Mouse (Mus musculus): ENCODE measurements around the gene Use1. TPM values are rescaled to one million over a fixed set of nuclear protein-coding genes. Genes with fewer than 3 reads are reported as not detected.

The Use1 gene
- total and polyA plus RNA-seq, 3 experiments = 107 to 117 TPM; not detected in 1

DNA sequence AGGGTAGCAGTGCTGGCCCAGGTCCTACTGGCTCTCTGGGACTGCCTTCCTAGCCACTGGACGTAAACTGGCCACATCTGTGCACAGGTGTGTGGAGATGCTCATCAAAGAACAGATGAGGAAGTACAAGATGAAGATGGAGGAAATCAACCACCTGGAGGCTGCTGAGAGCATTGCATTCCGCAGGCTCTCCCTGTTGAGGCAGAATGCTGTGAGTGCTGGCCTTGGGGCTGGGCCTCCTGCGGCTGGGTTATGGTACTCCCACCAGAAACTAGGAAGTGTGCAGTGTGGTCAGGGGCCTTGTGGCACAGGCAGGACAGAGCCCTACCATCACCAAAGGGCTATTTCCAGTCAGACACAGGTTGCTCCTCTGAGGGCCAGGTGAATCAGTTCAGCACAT, 8.6 kb upstream of the Use1 start:
- no peaks in the 10 kb centered on the region for H3K27me3 ChIP-seq (ENCODE audit: control insufficient read depth in 1 of 2, insufficient read depth in 2 of 2, low read length in 2 of 2)

DNA sequence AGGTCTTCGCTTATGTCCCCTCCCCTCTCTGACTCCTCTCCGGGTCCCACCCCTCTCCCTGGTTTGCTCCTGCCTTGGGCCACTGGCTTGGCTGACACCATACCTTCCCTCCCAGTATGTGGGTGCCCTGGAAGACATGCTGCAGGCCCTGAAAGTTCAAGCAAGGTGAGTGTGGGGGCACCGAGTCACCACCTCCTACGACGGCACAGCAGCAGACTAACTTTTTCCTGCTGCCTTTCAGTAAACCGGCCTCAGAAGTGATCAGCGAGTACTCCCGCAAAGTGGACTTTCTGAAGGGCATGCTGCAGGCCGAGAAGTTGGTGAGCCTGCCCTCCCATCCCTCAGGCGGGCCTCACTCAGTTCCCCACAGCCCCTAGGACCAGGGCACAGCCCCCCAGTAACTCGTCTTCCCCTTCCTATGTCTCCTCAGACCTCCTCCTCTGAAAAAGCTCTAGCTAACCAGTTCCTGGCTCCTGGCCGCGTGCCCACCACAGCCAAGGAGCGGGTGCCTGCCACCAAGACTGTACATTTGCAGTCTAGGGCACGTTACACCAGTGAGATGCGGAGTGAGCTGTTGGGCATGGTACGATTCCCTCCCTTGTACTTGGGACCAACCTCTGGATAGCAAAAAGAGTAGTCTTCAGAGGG, 1.0 kb downstream of the Use1 start:
- peak overlapping the region; percentile 43 for H3K27ac ChIP-seq (ENCODE audit: control insufficient read depth, low read depth, low read length)
- peak overlapping the region; percentile 79 to 81 for H3K4me3 ChIP-seq (ENCODE audit: control insufficient read depth in 1 of 2, insufficient read depth in 1 of 2, low read depth in 2 of 2, low read length in 2 of 2)
- H3K9ac ChIP-seq (ENCODE audit: control insufficient read depth, low read depth, low read length, poor library complexity, severe bottlenecking) = peak overlapping the region; percentile 69
- no peak for TF ChIP-seq ZMIZ1 (IDR thresholded peaks at IDR 0.05; ENCODE audit: low read depth, low read length)
- no peak for TF ChIP-seq ZKSCAN1 (IDR thresholded peaks at IDR 0.05; ENCODE audit: low read depth, low read length)
- no peak for TF ChIP-seq RCOR1 (IDR thresholded peaks at IDR 0.05; ENCODE audit: low read depth, low read length)
- no peak for TF ChIP-seq GABPA (IDR thresholded peaks at IDR 0.05; ENCODE audit: low read depth, low read length)
- no peak for TF ChIP-seq CHD2 (IDR thresholded peaks at IDR 0.05; ENCODE audit: low read length)
- TF ChIP-seq POLR2AphosphoS5 (IDR thresholded peaks at IDR 0.05; ENCODE audit: borderline replicate concordance, low read depth, low read length) = no peak
- no peak for TF ChIP-seq SIN3A (IDR thresholded peaks at IDR 0.05; ENCODE audit: low read length)
- no peak; the same call in 1 of the 2 replicates for TF ChIP-seq MXI1 (IDR thresholded peaks at IDR 0.05; ENCODE audit: low read depth, low read length)
- TF ChIP-seq TAL1 (IDR thresholded peaks at IDR 0.05; ENCODE audit: low read length) = no peak
- no peak for TF ChIP-seq ZNF384 (IDR thresholded peaks at IDR 0.05; ENCODE audit: low read depth, low read length)
- TF ChIP-seq CHD1 (IDR thresholded peaks at IDR 0.05; ENCODE audit: low read depth, low read length) = no peak
- no peak for TF ChIP-seq ETS1 (IDR thresholded peaks at IDR 0.05; ENCODE audit: low read depth, low read length)
- TF ChIP-seq JUND (IDR thresholded peaks at IDR 0.05; ENCODE audit: low read depth, low read length) = no peak
- TF ChIP-seq MYB (IDR thresholded peaks at IDR 0.05; ENCODE audit: low read depth, low read length) = no peak
- no peak for DNase-seq (ENCODE audit: low read depth, low spot score)
- H3K79me2 ChIP-seq (ENCODE audit: control insufficient read depth, insufficient read depth, low read length, poor library complexity) = peaks cover 6% of the 10 kb centered on the region; the same call in 1 of the 2 replicates
- no peaks in the 10 kb centered on the region for H3K27me3 ChIP-seq (ENCODE audit: control insufficient read depth in 1 of 2, insufficient read depth in 2 of 2, low read length in 2 of 2)
- H3K4me1 ChIP-seq (ENCODE audit: control insufficient read depth in 1 of 2, insufficient read depth in 2 of 2, low read length in 2 of 2) = peaks cover 0 to 11% of the 10 kb centered on the region in 2 experiments; a peak in 2 of 4 replicates
- H3K36me3 ChIP-seq (ENCODE audit: control insufficient read depth in 1 of 2, insufficient read depth in 2 of 2, low read length in 2 of 2) = peaks cover 0 to 9% of the 10 kb centered on the region in 2 experiments; a peak in 2 of 4 replicates
- H3K9me3 ChIP-seq (replicated peaks; ENCODE audit: insufficient read depth, low read length) = no peaks in the 10 kb centered on the region

More for the DNA sequence above, 8.6 kb upstream of the Use1 start:
- no peak for DNase-seq (ENCODE audit: low read depth, low spot score)
- H3K4me1 ChIP-seq (ENCODE audit: control insufficient read depth in 1 of 2, insufficient read depth in 2 of 2, low read length in 2 of 2) = no peaks in the 10 kb centered on the region
- peaks cover 0 to 2% of the 10 kb centered on the region in 2 experiments; a peak in 1 of 4 replicates for H3K36me3 ChIP-seq (ENCODE audit: control insufficient read depth in 1 of 2, insufficient read depth in 2 of 2, low read length in 2 of 2)
- no peak overlapping the region for H3K9ac ChIP-seq (ENCODE audit: control insufficient read depth, low read depth, low read length, poor library complexity, severe bottlenecking)
- H3K79me2 ChIP-seq (ENCODE audit: control insufficient read depth, insufficient read depth, low read length, poor library complexity) = no peaks in the 10 kb centered on the region
- H3K4me3 ChIP-seq (ENCODE audit: control insufficient read depth in 1 of 2, insufficient read depth in 1 of 2, low read depth in 2 of 2, low read length in 2 of 2) = no peak overlapping the region
- H3K9me3 ChIP-seq (replicated peaks; ENCODE audit: insufficient read depth, low read length) = no peaks in the 10 kb centered on the region
- TF ChIP-seq CTCF (IDR thresholded peaks at IDR 0.05 in 2 of 3, conservative IDR thresholded peaks at IDR 0.05 in 1 of 3; ENCODE audit: control insufficient read depth in 1 of 3, insufficient read depth in 1 of 3, low read depth in 2 of 3, low read length in 3 of 3, poor library complexity in 1 of 3, severe bottlenecking in 1 of 3) = peak in 1 of 3 experiments; percentile 10; a peak in 1 of 6 replicates
- TF ChIP-seq ZNF384 (IDR thresholded peaks at IDR 0.05; ENCODE audit: low read depth, low read length) = no peak
- H3K27ac ChIP-seq (ENCODE audit: control insufficient read depth, low read depth, low read length) = no peak overlapping the region

All from MEL (cell line).